Mouse (Mus musculus) heart, postnatal 0 days (tissue): ENCODE data around the gene Wee2.

Experiments
- CTCF ChIP-seq: IDR thresholded peaks from 2 replicates; pipeline ENCODE4 v1.5.1; 2016; ENCODE audit warnings: antibody characterized with exemption, control low read depth, low read depth
- EP300 ChIP-seq: IDR thresholded peaks from 2 replicates; pipeline ENCODE4 v1.6.1; 2016; ENCODE audit warnings: antibody characterized with exemption, low read depth

- TF ChIP-seq CTCF (no peak), EP300 (no peak)
Measured at GRCm38 (mm10) chr6:40432346-40433275, 6.3 kb upstream of the Wee2 start.
